Mouse (Mus musculus) lung, postnatal 0 days (tissue): ENCODE data around the gene Clec2i.

Source experiments
- CTCF ChIP-seq: IDR thresholded peaks from 2 replicates; pipeline ENCODE4 v1.5.1; 2016; ENCODE audit warnings: antibody characterized with exemption, mild to moderate bottlenecking
- EP300 ChIP-seq: IDR thresholded peaks from 2 replicates; pipeline ENCODE4 v1.6.1; 2016; ENCODE audit warnings: antibody characterized with exemption, mild to moderate bottlenecking, control low read depth

DNA sequence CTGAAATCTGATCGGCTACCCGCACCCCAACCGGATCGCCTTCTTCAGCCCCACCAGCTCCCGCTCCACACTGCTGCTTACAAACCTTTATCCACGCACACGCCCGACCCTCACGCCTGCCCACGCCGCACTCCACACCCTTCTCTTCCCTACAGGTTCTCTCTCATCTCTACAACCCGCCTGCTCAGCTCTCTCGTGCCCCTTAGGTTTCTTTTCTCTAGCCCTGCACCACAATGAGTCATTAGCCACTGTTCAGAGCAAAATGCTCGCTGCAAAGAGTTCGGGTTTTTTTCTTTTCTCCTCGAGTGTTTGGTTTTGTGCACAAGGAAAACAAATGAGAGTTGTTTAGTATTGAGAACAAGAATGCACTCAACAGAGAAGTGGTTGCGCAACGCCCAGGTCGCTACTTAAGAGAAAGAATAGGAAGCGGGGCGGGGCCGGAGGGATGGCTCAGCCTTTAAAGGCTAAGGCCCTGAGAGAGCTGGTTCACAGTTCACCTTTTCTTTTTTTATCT is 43.9 kb upstream of the Clec2i start:
- TF ChIP-seq CTCF = no peak
- TF ChIP-seq EP300 = peak; percentile 92
